Mouse (Mus musculus) heart, adult 2 months (tissue): Measurements from ENCODE around the gene Srek1. TPM values are rescaled to one million over a fixed set of nuclear protein-coding genes. Genes with fewer than 3 reads are reported as not detected.

Experiments used
- DNase-seq, 2 experiments: peaks; one replicate each; pipeline ENCODE4 v3.0.0; 2021
- H3K27ac ChIP-seq: fragments of 200-600 bp; 2 replicates; pipeline ENCODE4 v1.8.1; 2022
- H3K27me3 ChIP-seq: fragments of 200-500 bp; 2 replicates; pipeline ENCODE4 v1.6.1; 2012; ENCODE audit warnings: mild to moderate bottlenecking, low read length, inconsistent platforms, mixed read lengths; ENCODE audit not compliant: control insufficient read depth, insufficient read depth
- H3K36me3 ChIP-seq: fragments of 200-500 bp; 2 replicates; pipeline ENCODE4 v1.6.1; 2012; ENCODE audit warnings: low read length, inconsistent platforms; ENCODE audit not compliant: control insufficient read depth, insufficient read depth
- H3K4me1 ChIP-seq: fragments of 200-500 bp; 2 replicates; pipeline ENCODE4 v1.6.1; 2011; ENCODE audit warnings: low read length; ENCODE audit not compliant: control insufficient read depth, insufficient read depth
- H3K4me3 ChIP-seq: fragments of 200-600 bp; 2 replicates; pipeline ENCODE4 v1.8.1; 2022
- H3K79me2 ChIP-seq: fragments of 200-500 bp; replicated peaks from 2 replicates; pipeline ENCODE4 v1.6.1; 2012; ENCODE audit warnings: mild to moderate bottlenecking, inconsistent platforms, low read length, moderate library complexity, mixed read lengths; ENCODE audit not compliant: control insufficient read depth, insufficient read depth
- H3K9ac ChIP-seq: fragments of 200-500 bp; 2 replicates; pipeline ENCODE4 v1.6.1; 2012; ENCODE audit warnings: low read depth, mild to moderate bottlenecking, control low read depth, inconsistent platforms, low read length, mixed read lengths
- CTCF ChIP-seq: fragments of 200-600 bp; IDR thresholded peaks from 2 replicates; pipeline ENCODE4 v1.8.1; 2022; ENCODE audit warnings: antibody characterized with exemption, mild to moderate bottlenecking, moderate library complexity
- EP300 ChIP-seq: fragments of 200-500 bp; IDR thresholded peaks from 2 replicates; pipeline ENCODE4 v1.6.1; 2011; ENCODE audit warnings: low read depth, low read length, control low read depth; ENCODE audit not compliant: insufficient read depth
- POLR2A ChIP-seq: fragments of 200-500 bp; IDR thresholded peaks from 2 replicates; pipeline ENCODE4 v1.6.1; 2011; ENCODE audit warnings: mild to moderate bottlenecking, low read depth, low read length, control low read depth; ENCODE audit not compliant: insufficient read depth
- WGBS: fragments of 180-500 bp; shearing (Covaris S2); methylation state at CpG from one replicate; pipeline ENCODE4 v1.1.7; 2018; 5-methylcytosine and 5-hydroxymethylcytosine counted together
- intact Hi-C: fragments of 180-260 bp; cut with DNase I; formaldehyde crosslinking; loops from one replicate; pipeline ENCODE4 v1.15.1; 2025
- polyA plus RNA-seq: library from polyadenylated mRNA; depleted of rRNA; stranded (reverse); fragments of >200 nt; gene quantifications from 2 replicates; pipeline ENCODE4 v1.2.3, GENCODE M21; 2012
- total RNA-seq, 2 experiments: library from RNA; stranded (reverse); gene quantifications; 2 replicates each; pipeline ENCODE4 v1.2.3; 2021

The Srek1 gene
- total and polyA plus RNA-seq, 3 experiments, result 17.5 to 20.0 (median 17.5) TPM

GRCm38 (mm10) chr13:103711406-103712025, 62.9 kb downstream of the Srek1 start:
- peaks cover 3% of the 10 kb centered on the region for H3K4me1 ChIP-seq
- peak overlapping the region; percentile 52 for H3K27ac ChIP-seq
- H3K27me3 ChIP-seq, result no peaks in the 10 kb centered on the region
- DNase-seq, result peak; percentile 40 to 50
- no peak for TF ChIP-seq POLR2A
- TF ChIP-seq CTCF, result no peak
- H3K9ac ChIP-seq, result peak overlapping the region; percentile 44; the same call in 1 of the 2 replicates
- H3K36me3 ChIP-seq, result no peaks in the 10 kb centered on the region
- 15% methylated on average over 11 of the region's 11 CpGs for WGBS
- no peaks in the 10 kb centered on the region for H3K79me2 ChIP-seq
- no peak overlapping the region for H3K4me3 ChIP-seq
- intact Hi-C loops, result loop anchor here (2.0 kb wide), 1 partner anchor 69 kb away; no protein-coding TSS in a partner anchor

GRCm38 (mm10) chr13:103710359-103710781, 64.0 kb downstream of the Srek1 start:
- TF ChIP-seq CTCF (peak; percentile 61), EP300 (no peak)
- H3K79me2 ChIP-seq, result no peaks in the 10 kb centered on the region
- H3K27me3 ChIP-seq, result no peaks in the 10 kb centered on the region
- no peak for DNase-seq
- intact Hi-C loops, result loop anchor here (2.0 kb wide), 1 partner anchor 70 kb away; no protein-coding TSS in a partner anchor
- no peak overlapping the region for H3K27ac ChIP-seq
- no peak overlapping the region for H3K4me3 ChIP-seq
- no peaks in the 10 kb centered on the region for H3K36me3 ChIP-seq
- H3K9ac ChIP-seq, result no peak overlapping the region
- WGBS, result 55% methylated on average over 7 of the region's 7 CpGs
- peaks cover 3% of the 10 kb centered on the region for H3K4me1 ChIP-seq

GRCm38 (mm10) chr13:103705436-103705978, 68.9 kb downstream of the Srek1 start:
- H3K79me2 ChIP-seq, result no peaks in the 10 kb centered on the region
- intact Hi-C loops, result no loop called here
- no peaks in the 10 kb centered on the region for H3K27me3 ChIP-seq
- H3K4me3 ChIP-seq, result no peak overlapping the region
- no peaks in the 10 kb centered on the region for H3K4me1 ChIP-seq
- H3K9ac ChIP-seq, result no peak overlapping the region
- 78% methylated on average over 6 of the region's 6 CpGs for WGBS
- DNase-seq, result no peak
- TF ChIP-seq CTCF (no peak), POLR2A (no peak)
- H3K27ac ChIP-seq, result no peak overlapping the region
- no peaks in the 10 kb centered on the region for H3K36me3 ChIP-seq

DNA sequence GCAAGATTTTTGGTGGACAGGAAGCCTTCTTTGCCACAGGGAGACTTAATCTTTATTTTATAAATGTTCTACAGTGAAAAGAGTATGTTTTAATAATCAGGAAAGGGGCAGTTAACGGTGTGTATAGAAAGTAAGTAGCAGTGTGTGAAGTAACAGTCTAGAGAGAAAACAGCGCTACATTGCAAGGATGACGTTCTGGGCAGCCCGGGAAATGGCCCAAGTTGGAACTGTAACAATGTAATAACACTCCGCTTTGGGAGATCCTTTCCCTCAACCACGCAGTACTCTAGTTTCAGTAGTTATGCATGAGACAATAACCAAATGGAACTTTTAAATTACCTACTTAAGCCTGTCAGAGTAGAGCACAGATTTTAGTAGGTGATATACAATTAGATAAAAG, 70.6 kb downstream of the Srek1 start:
- Histone ChIP-seq H3K4me1 (no peaks in the 10 kb centered on the region), H3K27me3 (no peaks in the 10 kb centered on the region), H3K79me2 (no peaks in the 10 kb centered on the region), H3K4me3 (no peak overlapping the region), H3K9ac (no peak overlapping the region), H3K36me3 (no peaks in the 10 kb centered on the region), H3K27ac (no peak overlapping the region)
- 57% methylated on average over 6 of the region's 6 CpGs for WGBS
- TF ChIP-seq POLR2A (no peak), EP300 (no peak), CTCF (no peak)
- no peak for DNase-seq
- intact Hi-C loops, result loop anchor here (1.0 to 5.0 kb wide), 3 partner anchors 47 to 383 kb away; no protein-coding TSS in a partner anchor

DNA sequence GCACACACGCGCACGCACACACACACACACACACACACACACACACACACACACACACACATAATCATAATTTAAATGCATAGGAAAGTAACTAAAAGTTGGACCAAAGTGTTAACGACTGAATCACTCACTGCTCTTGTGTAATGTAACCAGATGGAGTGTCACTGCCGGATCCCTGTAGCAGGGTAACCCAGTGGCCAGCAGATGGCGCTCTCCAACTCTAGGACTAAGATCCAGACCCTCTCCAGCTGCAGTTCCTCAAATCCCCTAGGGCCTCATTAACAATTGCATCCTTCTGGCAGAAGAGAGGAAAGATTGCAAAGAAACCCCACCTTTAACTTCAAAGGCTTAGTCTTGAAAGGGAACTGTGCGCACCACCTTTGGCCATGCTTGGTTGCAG, 71.0 kb downstream of the Srek1 start:
- 30% methylated on average over 7 of the region's 7 CpGs for WGBS
- no peaks in the 10 kb centered on the region for H3K27me3 ChIP-seq
- TF ChIP-seq POLR2A (no peak), EP300 (peak; percentile 65; the same call in 1 of the 2 replicates), CTCF (peak; percentile 82)
- H3K36me3 ChIP-seq, result no peaks in the 10 kb centered on the region
- peak; percentile 68 to 78 for DNase-seq
- no peaks in the 10 kb centered on the region for H3K79me2 ChIP-seq
- no peak overlapping the region for H3K27ac ChIP-seq
- intact Hi-C loops, result loop anchor here (1.0 to 5.0 kb wide), 3 partner anchors 48 to 384 kb away; no protein-coding TSS in a partner anchor
- no peaks in the 10 kb centered on the region for H3K4me1 ChIP-seq
- no peak overlapping the region for H3K9ac ChIP-seq
- no peak overlapping the region for H3K4me3 ChIP-seq

GRCm38 (mm10) chr13:103702266-103702665, 72.1 kb downstream of the Srek1 start:
- no peak for DNase-seq
- 80% methylated on average over 3 of the region's 3 CpGs for WGBS
- Histone ChIP-seq H3K79me2 (no peaks in the 10 kb centered on the region), H3K9ac (no peak overlapping the region), H3K4me1 (no peaks in the 10 kb centered on the region), H3K27ac (no peak overlapping the region), H3K36me3 (no peaks in the 10 kb centered on the region), H3K27me3 (no peaks in the 10 kb centered on the region), H3K4me3 (no peak overlapping the region)
- no peak for TF ChIP-seq POLR2A
- TF ChIP-seq CTCF, result no peak
- no peak for TF ChIP-seq EP300
- intact Hi-C loops, result loop anchor here (5.0 kb wide), 2 partner anchors 345 to 385 kb away; no protein-coding TSS in a partner anchor
